Mouse (Mus musculus): ENCODE measurements around the gene Ddx42. TPM values are rescaled to one million over a fixed set of nuclear protein-coding genes. Genes with fewer than 3 reads are reported as not detected.

Ddx42 gene
- total RNA-seq (2021) = 10 to 100 TPM; 63.0 to 68.0 TPM

DNA sequence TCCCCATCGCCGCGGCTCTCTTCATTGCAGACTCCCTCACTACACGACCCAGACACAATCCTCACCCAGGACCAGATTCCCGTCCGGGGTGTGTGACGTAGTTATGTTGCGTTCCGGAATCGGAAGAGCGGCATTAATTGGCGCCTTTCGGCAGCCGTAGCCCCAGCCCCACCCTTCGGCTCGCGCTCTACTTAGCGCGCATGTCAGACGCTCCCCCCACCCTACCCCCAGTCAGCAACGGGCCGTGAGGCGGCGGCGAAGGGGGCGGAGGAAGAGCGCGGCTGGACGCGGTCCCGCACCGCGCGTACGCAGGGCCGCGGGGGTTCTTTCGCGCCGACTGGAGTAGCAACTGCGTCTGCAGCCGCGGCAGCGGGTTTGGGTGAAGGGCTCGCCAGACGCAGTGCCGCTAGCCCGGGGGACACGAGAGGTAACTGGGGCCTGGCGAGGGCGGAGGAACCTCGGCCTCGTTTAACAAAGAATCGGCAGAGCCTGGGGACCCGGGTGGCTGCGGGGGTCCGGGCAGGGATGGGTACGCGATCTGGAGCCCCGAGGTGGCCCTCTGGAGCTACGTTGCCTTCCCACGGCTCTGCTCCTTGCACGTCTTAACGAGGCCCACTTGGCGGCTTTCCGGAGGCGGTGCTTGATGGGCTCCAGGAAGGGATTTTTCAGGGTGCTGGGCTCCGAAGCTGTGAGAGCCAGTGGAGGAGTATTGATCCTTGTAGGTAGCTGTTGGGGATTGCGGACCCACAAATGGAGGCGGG is at the start of gene Ddx42:
TSS of gene Ddx42 (plus strand) at position 197 of the 761 bp plus-strand sequence.
- DNase-seq (ENCODE audit: low spot score in 2 of 2) = peak; percentile 90 to 93
- intact Hi-C loops (cut with DNase I) = loop anchor here (1.0 to 5.0 kb wide), 2 partner anchors 40 to 56 kb away; partner anchors contain the start of genes Ftsj3 and Psmc5

DNA sequence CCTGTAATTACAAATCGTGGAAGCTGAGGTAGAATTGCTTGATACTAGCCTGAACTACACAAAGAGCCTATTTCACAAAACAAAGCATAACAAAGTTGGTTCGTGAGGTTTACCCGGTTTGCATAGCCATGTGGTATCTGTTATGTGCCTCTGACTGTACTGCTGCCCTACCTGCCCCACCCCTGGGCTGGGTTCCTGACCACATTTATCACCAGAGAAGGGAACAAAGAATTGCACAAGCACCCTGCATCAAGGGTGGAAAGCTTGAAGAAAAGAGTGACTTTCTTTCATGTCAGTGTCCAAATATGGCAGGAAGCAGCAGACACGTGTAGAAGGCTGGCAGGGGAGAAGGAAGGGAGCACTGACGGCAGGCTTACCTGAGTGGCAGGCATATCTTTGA is 49.3 kb upstream of the Ddx42 start:
- DNase-seq (ENCODE audit: low spot score in 2 of 2) = no peak
- intact Hi-C loops (cut with DNase I) = no loop called here

DNA sequence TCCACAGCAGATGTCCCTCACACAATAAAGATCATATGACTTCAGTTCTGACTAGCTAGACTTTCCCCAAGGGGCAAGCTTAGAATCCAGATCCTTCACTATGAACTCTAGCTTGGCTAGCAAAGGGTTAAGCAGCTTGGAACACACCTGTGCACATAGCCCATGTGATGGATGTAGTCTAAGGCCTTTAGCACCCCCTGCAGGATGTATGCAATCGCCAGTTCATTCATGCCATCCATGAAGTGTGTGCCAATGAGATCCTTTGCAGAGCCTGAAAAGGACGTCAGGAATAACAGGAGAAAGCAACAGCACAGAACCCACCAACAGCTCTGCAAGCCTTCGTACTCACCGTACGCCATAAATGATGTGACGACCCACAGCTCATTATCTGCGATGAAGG is 45.9 kb upstream of the Ddx42 start:
- intact Hi-C loops (cut with DNase I) = no loop called here
- no peak for DNase-seq (ENCODE audit: low spot score in 2 of 2)

DNA sequence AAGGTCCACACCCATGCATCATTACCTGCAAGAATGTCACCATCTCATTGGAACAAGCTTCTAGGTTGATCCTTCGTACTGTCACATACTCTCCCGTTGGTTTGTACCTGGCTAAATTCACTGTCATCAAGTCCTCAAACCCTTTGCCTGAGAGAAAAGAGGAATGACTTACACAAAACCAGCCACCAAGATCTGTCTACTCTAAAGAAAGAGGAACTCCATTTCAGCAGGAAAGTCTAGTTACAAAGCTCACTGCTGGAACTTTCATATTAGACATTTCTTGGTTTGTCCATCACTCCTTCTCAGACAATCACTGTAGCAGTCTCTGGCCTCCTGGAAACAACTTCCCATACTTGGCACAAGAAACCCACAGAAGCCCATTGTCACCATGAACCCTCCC is 43.5 kb upstream of the Ddx42 start:
- intact Hi-C loops (cut with DNase I) = no loop called here
- DNase-seq (ENCODE audit: low spot score in 2 of 2) = no peak

DNA sequence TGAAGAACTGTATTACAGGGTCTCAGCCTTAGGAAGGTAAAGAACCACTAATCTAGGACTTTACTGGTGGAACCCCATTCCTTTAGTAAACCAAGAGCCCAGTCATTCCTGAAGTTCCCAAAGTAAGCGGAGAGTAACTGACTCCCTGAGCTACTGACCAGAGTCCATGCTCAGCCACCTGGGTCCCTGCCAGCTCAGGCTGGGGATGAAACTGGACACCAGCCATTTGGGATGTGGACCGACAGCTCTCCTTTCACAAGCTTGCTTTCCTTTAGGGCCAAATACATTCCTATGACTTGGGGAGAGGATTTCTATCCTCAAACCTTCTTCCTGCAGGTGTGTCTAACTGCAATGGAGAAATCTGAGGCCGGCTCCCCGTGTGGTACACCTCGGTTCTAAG is 42.4 kb upstream of the Ddx42 start:
- DNase-seq (ENCODE audit: low spot score in 2 of 2) = no peak
- intact Hi-C loops (cut with DNase I) = no loop called here

DNA sequence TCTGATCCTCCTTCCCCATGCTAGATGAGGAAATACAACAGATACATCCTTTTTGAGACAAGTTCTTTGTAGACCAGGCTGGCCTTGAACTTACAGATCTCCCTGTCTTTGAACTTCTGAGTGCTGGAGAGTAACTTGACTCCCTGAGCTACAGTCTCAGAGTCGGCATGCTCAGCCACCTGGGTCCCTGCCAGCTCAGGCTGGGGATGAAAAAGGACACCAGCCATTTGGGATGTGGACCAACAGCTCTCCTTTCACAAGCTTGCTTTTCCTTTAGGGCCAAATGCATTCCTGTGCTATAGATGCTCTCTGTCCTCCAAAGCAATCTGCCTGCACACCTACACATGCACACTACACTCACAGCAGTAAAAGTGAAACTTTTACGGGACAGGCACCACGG is 41.6 kb upstream of the Ddx42 start:
- DNase-seq (ENCODE audit: low spot score in 2 of 2) = no peak
- intact Hi-C loops (cut with DNase I) = no loop called here

DNA sequence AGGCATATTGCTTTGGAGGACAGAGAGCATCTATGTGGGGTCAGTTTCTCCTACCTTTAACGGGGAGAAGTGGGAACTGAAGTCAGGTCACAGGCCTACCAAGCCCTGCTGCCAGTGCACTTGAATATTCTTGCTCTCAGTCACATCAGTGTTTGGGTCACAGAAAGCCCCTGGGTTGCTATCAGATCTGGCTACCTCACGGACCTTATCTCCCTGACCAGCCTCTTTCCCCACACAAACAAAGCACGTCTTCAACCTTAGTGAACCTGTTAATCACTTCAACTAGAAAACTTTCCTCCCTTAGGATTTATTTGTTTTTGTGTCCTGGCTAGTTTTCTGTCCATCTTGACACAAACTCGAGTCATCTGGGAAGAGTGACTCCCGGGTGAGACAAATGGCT is 40.4 kb upstream of the Ddx42 start:
- no peak for DNase-seq (ENCODE audit: low spot score in 2 of 2)
- intact Hi-C loops (cut with DNase I) = no loop called here

DNA sequence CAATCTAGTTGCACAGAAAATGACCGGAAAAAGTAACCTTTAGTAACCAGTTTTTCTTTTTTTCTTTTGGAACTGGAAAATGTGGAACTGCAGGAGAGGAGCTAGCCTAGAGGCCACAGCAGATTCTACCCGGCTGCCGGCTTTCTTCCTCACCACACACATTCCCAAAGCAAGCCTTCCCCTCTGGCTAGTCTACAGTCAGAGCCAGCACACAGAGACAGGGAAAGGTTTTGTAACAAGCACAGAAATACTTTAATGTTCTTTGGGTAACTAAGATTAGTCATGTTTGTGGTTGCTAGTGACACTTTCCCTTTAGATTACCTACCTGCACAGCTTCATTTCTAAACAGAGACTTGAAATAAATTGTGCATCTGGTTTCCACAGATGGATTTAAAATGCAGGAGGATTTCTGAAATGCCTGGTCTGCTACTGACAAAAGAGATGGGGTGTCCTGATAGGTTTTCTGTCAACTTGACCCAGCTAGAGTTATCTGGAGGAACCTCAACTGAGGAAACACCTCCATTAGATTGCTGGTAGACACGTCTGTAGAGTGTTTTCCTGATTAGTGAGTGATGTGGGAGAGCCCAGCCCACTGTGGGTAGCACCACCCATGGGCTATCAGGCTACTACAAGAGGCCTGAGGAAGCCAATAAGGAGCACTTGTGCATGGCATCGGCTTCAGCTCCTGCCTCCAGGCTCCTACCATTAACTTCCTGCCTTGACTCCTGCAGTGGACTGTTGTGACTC is 38.5 kb upstream of the Ddx42 start:
- intact Hi-C loops (cut with DNase I) = no loop called here
- DNase-seq (ENCODE audit: low spot score in 2 of 2) = no peak

DNA sequence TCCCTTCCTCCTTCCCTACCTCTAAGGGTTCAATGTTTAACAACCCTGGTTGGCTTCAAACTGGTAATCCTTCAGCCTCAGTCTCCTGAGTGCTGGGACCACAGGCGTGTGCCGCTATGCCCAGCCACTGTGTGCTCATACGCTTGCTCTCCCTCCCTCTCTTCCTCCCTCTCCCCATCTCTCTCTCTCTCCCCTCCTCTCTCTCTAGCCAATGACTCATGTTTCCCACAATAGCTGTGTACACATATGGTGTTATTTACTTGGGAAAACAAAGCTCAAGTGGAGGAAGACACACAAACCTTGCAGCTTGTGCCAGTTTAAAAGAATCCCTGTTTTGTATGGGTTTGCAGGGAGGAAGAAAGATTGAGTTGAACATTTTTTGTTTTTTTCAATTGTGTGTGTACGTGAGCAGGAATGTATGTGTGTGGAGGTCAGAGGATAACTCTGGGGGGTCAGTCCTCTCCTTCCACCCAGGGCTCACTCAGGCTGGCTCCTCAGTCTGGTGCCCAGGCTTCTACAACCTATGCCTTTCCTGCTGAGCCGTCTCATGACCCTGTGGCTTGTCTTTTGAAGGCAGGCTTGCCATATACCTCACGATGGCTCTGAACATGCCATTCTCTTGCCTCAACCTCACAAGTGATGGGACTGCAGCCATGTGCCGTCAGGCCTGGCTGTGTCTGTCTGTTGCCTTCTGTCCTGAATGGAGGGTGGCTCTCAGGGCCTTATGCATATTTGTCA is 36.8 kb upstream of the Ddx42 start:
- intact Hi-C loops (cut with DNase I) = loop anchor here (1.0 kb wide), 1 partner anchor 19 kb away; no protein-coding TSS in a partner anchor
- DNase-seq (ENCODE audit: low spot score in 2 of 2) = no peak

DNA sequence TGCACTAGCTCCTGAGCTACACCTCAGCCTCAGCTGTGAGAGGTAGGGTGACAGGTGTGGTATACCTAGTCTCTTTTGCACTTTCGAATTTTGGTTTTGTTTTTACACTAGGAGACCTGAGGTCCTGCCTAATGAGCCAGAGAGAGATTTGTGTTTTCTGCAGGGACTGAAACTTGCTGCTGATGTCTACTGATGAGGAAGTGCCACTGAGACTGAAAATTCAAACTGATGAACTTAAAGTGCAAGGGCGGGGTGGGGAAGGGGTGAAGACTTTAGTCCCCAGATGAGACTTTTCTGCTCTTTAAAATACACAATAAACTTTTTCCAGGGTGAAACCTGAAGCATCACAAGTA is 36.3 kb upstream of the Ddx42 start:
- DNase-seq (ENCODE audit: low spot score in 2 of 2) = no peak
- intact Hi-C loops (cut with DNase I) = no loop called here

DNA sequence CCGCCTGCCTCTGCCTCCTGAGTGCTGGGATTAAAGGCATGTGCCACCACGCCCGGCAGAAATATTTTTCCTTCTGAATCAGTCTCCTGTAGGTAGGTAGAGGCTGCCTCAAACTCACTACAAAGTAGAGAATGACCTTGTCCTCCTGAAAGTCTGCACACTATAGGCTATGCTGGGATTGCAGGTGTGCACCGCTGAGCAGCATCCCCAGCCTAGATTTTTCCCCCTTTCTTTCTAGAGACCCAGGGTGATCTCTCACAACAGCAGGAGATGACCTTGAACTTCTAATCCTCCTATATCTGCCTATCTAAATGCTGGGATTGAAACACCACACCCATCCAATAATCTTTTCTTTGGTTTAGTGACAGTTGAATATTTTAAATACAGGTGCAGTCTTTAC is 29.4 kb upstream of the Ddx42 start:
- intact Hi-C loops (cut with DNase I) = no loop called here

DNA sequence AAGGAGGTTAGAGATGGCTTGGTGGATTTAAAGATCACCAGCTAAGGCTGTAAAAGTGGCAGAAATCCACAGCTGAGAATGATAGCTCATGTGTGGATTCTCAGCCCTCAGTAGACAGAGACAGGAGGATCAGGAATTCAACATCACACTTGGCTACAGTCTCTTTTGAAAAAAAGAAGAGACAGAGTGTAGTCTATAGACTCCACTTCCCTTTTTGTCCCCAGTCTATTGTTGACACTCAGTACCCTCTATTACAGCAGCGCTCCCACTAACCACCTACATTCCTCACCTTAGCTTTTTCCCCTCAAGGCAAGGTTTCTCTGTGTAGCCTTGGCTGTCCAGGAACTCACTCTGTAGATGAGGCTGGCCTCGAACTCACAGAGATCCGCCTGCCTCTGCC is 25.0 kb upstream of the Ddx42 start:
- DNase-seq (ENCODE audit: low spot score in 2 of 2) = no peak
- intact Hi-C loops (cut with DNase I) = no loop called here

More for the DNA sequence above, 29.4 kb upstream of the Ddx42 start:
- no peak for DNase-seq (ENCODE audit: low spot score in 2 of 2)

DNA sequence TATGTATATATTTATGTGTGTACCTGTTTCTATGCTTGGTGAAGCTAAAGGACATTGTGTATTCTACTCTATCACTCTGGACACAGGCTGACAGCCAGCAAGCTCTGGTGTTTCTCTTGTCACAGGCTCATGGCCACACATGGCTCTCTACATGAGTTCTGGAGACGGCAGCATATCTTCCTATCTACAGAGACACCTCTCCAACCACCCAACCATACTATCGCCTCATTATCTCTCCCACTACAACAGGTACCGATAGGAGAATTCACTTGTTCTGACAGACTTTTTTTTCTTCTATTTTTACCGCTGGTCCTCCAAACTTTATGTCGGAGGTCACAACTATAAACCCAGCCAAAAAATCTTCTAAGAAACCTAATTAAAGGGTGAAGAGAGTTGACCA is 24.5 kb upstream of the Ddx42 start:
- no peak for DNase-seq (ENCODE audit: low spot score in 2 of 2)
- intact Hi-C loops (cut with DNase I) = no loop called here

DNA sequence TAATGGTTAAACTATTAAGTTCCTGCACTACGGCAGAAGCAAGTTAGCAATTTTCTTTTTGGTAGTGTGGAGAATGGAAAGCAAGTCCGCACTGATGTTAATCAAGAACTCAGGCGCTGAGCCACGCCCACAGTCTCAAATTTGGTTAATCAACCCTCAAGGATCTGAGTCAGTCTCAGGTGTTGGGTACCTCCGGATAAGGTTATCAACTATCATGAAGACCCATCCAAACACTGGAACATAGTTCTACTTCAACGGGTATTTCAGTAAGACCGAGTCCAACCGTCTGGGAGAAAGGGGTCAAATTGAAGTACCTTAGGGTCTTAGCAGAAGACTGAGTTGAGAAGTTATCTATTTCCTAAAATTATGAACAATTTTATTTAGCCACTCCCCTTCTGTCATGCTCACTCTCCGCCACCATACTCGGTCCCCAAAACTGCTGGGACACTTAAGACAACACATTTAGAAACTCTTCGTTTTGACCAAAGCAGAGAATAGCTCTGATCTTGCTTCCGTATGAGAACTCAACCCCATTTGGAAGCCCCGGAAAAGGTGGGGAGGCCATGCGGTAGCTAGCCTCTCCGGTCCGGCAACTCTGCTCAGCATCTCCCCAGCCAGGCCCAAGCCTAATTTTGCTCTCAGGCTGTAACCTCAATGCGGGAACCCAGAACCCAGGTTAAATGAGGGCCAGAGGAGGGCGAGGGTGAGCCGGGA is 23.9 kb upstream of the Ddx42 start:
- intact Hi-C loops (cut with DNase I) = no loop called here
- no peak for DNase-seq (ENCODE audit: low spot score in 2 of 2)

DNA sequence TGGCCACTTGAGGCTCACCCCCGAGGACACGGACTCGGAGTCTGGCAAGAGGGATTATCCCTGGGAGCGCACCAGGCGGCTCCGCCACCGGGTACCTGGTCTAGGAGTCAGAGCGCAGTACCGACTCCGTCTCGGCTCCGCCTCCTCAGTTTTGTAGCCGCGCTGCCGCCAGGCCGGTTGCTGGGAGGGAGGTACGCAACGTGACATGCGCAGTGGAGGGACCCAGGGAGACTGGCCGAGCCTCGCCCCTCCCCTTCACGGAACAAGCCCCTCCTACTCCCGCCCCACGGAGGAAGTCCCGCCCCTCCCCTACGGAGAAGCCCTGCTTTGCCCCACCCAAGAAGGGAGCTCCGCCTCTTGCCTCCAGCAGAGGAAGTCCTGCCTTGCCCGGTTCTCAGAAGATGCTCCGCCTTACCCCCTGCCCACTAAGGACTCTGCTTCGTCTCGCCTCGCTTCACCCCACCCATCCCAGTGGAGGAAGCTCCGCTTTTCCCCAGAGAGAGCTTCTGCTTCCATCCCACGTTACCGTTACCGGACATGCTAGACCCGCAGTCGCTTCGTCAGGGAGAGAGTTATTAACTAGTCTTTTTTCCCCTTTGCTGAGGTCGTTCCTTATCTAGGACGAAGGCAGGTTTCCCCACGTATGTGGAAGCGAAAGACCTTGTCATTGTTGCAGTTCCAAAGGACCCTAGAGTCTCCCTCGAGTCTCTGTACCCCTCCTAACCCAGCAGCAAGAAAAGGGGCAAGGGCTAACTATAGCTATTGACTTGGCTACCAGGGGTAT is 23.2 kb upstream of the Ddx42 start:
- intact Hi-C loops (cut with DNase I) = loop anchor here (1.0 kb wide), 1 partner anchor 34 kb away; no protein-coding TSS in a partner anchor
- DNase-seq (ENCODE audit: low spot score in 2 of 2) = peak; percentile 95 to 96

DNA sequence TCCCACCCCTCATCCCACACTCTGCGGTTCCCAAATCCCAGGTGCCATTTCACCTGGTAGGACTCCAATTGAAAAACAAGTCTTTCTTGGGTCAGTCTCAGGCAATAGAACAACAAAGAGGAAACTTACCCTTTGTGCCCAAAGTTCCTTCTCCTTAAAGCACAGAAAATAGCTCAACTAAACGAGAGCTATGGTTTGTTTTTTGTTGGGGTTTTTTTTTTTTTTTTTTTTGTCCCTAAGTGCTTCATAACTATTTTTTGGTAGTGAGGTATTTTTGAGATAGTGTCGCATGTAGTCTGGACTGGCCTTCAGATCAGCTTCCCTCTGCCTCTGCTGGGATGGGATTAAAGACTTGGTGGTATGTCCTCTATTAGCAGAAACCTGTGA is 22.6 kb upstream of the Ddx42 start:
- intact Hi-C loops (cut with DNase I) = loop anchor here (1.0 kb wide), 1 partner anchor 35 kb away; no protein-coding TSS in a partner anchor

DNA sequence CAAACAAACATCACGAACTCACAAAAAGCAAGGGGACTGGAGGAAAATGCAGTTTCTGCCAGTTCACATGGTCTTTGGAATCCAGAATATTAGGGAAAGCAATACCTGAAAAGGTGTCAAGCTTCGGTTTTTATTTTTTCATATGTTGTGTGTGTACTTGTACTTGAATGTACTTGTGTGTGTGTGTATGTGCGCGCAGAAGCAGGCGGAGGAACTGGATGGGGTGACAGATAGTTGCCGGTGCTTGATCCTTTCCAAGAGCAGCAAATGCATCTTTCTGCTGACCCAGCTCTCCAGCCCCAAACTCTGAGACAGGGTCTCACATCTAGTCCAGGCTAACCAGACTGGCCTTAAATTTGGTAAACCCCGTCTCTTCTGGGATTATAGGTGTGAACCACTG is 21.8 kb upstream of the Ddx42 start:
- DNase-seq (ENCODE audit: low spot score in 2 of 2) = no peak
- intact Hi-C loops (cut with DNase I) = loop anchor here (1.0 kb wide), 1 partner anchor 36 kb away; no protein-coding TSS in a partner anchor

More for the DNA sequence above, 22.6 kb upstream of the Ddx42 start:
- no peak for DNase-seq (ENCODE audit: low spot score in 2 of 2)

DNA sequence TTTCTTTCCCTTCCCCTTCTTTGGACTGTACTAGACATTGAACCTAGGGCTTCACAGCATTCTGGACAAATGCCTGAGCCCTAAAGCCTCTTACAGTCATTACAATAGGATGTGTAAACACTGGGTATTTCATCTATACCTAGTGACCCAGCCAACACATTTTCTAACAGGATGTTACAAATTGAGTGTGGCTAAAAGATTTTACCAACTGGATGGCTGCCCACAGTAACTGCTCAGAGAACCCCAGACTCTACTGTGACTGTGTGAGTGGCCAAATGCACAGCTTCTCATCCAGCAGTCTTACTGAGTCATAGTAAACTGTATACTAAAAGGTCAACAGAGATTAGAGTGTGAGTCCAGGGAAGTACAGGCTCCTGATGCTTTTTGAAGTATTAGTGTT is 21.4 kb upstream of the Ddx42 start:
- intact Hi-C loops (cut with DNase I) = no loop called here

DNA sequence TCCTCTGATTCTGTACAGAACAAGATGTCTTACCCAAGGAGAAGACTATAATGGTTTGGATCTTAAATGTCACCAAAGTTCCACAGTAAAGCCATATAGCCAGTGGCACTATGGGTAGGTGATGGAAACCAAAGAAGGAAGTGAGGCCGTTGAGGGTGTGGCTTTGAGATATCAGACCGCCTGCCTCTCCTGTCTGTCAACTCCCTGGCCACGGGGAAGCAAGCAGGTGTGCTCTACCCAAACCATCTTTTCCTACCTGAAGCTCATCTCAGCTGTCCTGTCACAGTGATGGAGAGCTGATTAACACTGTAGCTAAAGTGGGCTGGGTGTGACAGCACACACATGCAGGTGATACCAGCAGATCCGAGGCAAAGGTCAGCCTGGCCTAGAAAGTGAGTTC is 18.4 kb upstream of the Ddx42 start:
- DNase-seq (ENCODE audit: low spot score in 2 of 2) = no peak
- intact Hi-C loops (cut with DNase I) = no loop called here

More for the DNA sequence above, 21.4 kb upstream of the Ddx42 start:
- DNase-seq (ENCODE audit: low spot score in 2 of 2) = no peak
